Mouse (Mus musculus): Measurements from ENCODE around the gene Naa11. TPM values are rescaled to one million over a fixed set of nuclear protein-coding genes. Genes with fewer than 3 reads are reported as not detected.

Gene Naa11
- polyA plus RNA-seq, 1 experiment from 2014 or later = not detected

Other genes starting within 250 kb of the Naa11 start
- not detected in 2 replicates for gene Gk2, start 64.6 kb upstream of the Naa11 start, polyA plus RNA-seq (2016; fragmentation: Nextera tagmentation; extraction: Ambion mirVana)